Mouse (Mus musculus) C2C12 (cell line): ENCODE results near the gene Cyp4f18. TPM values are rescaled to one million over a fixed set of nuclear protein-coding genes. Genes with fewer than 3 reads are reported as not detected.
"Not testable (repeated sequence)": the region's sequence is repeated elsewhere in the genome, so short reads cannot be mapped to it uniquely, and the experiment has no call there.

ENCODE experiments used
- H3K27me3 ChIP-seq: one replicate; pipeline ENCODE4 v1.6.1; 2011; ENCODE audit not compliant: control insufficient read depth, insufficient read depth, insufficient read length
- H3K36me3 ChIP-seq: one replicate; pipeline ENCODE4 v1.6.1; 2011; ENCODE audit not compliant: control insufficient read depth, insufficient read depth
- H3K4me3 ChIP-seq: one replicate; pipeline ENCODE4 v1.5.1; 2011; ENCODE audit warnings: mild to moderate bottlenecking, control low read depth; ENCODE audit not compliant: poor library complexity, insufficient read depth, severe bottlenecking
- H3K79me2 ChIP-seq: one replicate; pipeline ENCODE4 v1.6.1; 2011; ENCODE audit not compliant: control insufficient read depth, insufficient read depth
- H3K79me3 ChIP-seq: one replicate; pipeline ENCODE4 v1.6.1; 2011; ENCODE audit warnings: low read depth, control low read depth
- H3ac ChIP-seq: one replicate; pipeline ENCODE3; 2011; ENCODE audit warnings: low read depth; ENCODE audit not compliant: control insufficient read depth, insufficient read length
- CEBPB ChIP-seq: IDR thresholded peaks from one replicate; pipeline ENCODE4 v1.6.1; 2011; ENCODE audit warnings: low read depth, mild to moderate bottlenecking, control low read depth, moderate library complexity
- CTCF ChIP-seq: IDR thresholded peaks from one replicate; pipeline ENCODE4 v1.5.1; 2011; ENCODE audit not compliant: control insufficient read depth, insufficient read depth, insufficient read length
- FOSL1 ChIP-seq: IDR thresholded peaks from one replicate; pipeline ENCODE4 v1.8.0; 2011; ENCODE audit warnings: mild to moderate bottlenecking, low read length; ENCODE audit not compliant: poor library complexity, insufficient read depth, severe bottlenecking
- MAX ChIP-seq: IDR thresholded peaks from one replicate; pipeline ENCODE4 v1.6.1; 2011; ENCODE audit warnings: mild to moderate bottlenecking, control low read depth
- MYOD1 ChIP-seq: IDR thresholded peaks from one replicate; pipeline ENCODE4 v1.6.1; 2011; ENCODE audit warnings: low read depth; ENCODE audit not compliant: control insufficient read depth, insufficient read length
- MYOG ChIP-seq: IDR thresholded peaks from one replicate; pipeline ENCODE4 v1.6.1; 2011; ENCODE audit not compliant: control insufficient read depth, insufficient read length; ENCODE audit errors: extremely low read depth
- USF1 ChIP-seq: IDR thresholded peaks from one replicate; pipeline ENCODE4 v1.6.1; 2011; ENCODE audit warnings: low read depth, mild to moderate bottlenecking, control low read depth, moderate library complexity
- long read RNA-seq, 2 experiments: library from polyadenylated mRNA; unstranded; transcript quantifications; one replicate each; pipeline ENCODE4 v2.0.0; 2019 to 2020
- polyA plus RNA-seq: library from polyadenylated mRNA; unstranded; fragments of >200 nt; fragmentation: generic; extraction: Trizol; gene quantifications from one replicate; pipeline ENCODE4 v1.2.1, GENCODE M21; 2012; ENCODE audit warnings: missing spikeins

Gene Cyp4f18
- not detected for polyA plus RNA-seq
- long read RNA-seq, experiment 1 = 0 reads
- long read RNA-seq, experiment 2 = 0 reads

- no peaks in the 10 kb centered on the region for H3K27me3 ChIP-seq
- H3K36me3 ChIP-seq = no peaks in the 10 kb centered on the region
- no peak for TF ChIP-seq CEBPB
- TF ChIP-seq USF1 = no peak
- no peak for TF ChIP-seq MAX
- TF ChIP-seq MYOD1 = no peak
- TF ChIP-seq MYOG = no peak
- no peak for TF ChIP-seq CTCF
- no peak for TF ChIP-seq FOSL1
- H3ac ChIP-seq = no peak within 1 kb of the TSS
- no peaks in the 10 kb centered on the region for H3K79me2 ChIP-seq
- no peaks in the 10 kb centered on the region for H3K79me3 ChIP-seq
- no peak within 1 kb of the TSS for H3K4me3 ChIP-seq
Measured at GRCm38 (mm10) chr8:72009473-72009872, at the start of gene Cyp4f18. Gene Cyp4f18, minus strand, starts transcription at chr8:72009626.

GRCm38 (mm10) chr8:72057643-72058042 lies 48.2 kb upstream of the Cyp4f18 start:
- not testable (repeated sequence) for H3K4me3 ChIP-seq, H3ac ChIP-seq, H3K79me3 ChIP-seq, H3K36me3 ChIP-seq, H3K27me3 ChIP-seq, H3K79me2 ChIP-seq

GRCm38 (mm10) chr8:72054633-72055032 lies 45.2 kb upstream of the Cyp4f18 start:
- not testable (repeated sequence) for H3K27me3 ChIP-seq, H3ac ChIP-seq, H3K79me3 ChIP-seq, H3K79me2 ChIP-seq, H3K4me3 ChIP-seq, H3K36me3 ChIP-seq

- TF ChIP-seq MAX (no peak), FOSL1 (no peak), CTCF (no peak), USF1 (no peak), MYOD1 (no peak), CEBPB (no peak)
- Histone ChIP-seq H3K27me3 (no peaks in the 10 kb centered on the region), H3K36me3 (no peaks in the 10 kb centered on the region), H3K79me2 (no peaks in the 10 kb centered on the region), H3ac (no peak overlapping the region), H3K79me3 (no peaks in the 10 kb centered on the region), H3K4me3 (no peak overlapping the region)
Measured at GRCm38 (mm10) chr8:72042493-72042892, 33.1 kb upstream of the Cyp4f18 start.

GRCm38 (mm10) chr8:72040918-72041317 lies 31.5 kb upstream of the Cyp4f18 start, which contains the start of gene Olfr372:
Gene Olfr372, plus strand, starts transcription at chr8:72041218.
- H3K79me3 ChIP-seq, H3K36me3 ChIP-seq, H3K27me3 ChIP-seq, H3ac ChIP-seq, H3K4me3 ChIP-seq, H3K79me2 ChIP-seq: not testable (repeated sequence)

- H3ac ChIP-seq, H3K79me3 ChIP-seq, H3K36me3 ChIP-seq, H3K27me3 ChIP-seq, H3K4me3 ChIP-seq, H3K79me2 ChIP-seq: not testable (repeated sequence)
Measured at GRCm38 (mm10) chr8:72032926-72033325, 23.5 kb upstream of the Cyp4f18 start.

GRCm38 (mm10) chr8:72024886-72025285 lies 15.5 kb upstream of the Cyp4f18 start:
- not testable (repeated sequence) for H3K79me3 ChIP-seq, H3ac ChIP-seq, H3K27me3 ChIP-seq, H3K4me3 ChIP-seq, H3K79me2 ChIP-seq, H3K36me3 ChIP-seq

- Histone ChIP-seq H3K36me3 (no peaks in the 10 kb centered on the region), H3K4me3 (no peak overlapping the region), H3K79me3 (no peaks in the 10 kb centered on the region), H3K27me3 (no peaks in the 10 kb centered on the region), H3K79me2 (no peaks in the 10 kb centered on the region), H3ac (no peak overlapping the region)
- no peak for TF ChIP-seq MYOG
- no peak for TF ChIP-seq MAX
- no peak for TF ChIP-seq CEBPB
- TF ChIP-seq CTCF = no peak
- no peak for TF ChIP-seq USF1
- no peak for TF ChIP-seq FOSL1
- TF ChIP-seq MYOD1 = no peak
Measured at GRCm38 (mm10) chr8:72019816-72020215, 10.4 kb upstream of the Cyp4f18 start.

- not testable (repeated sequence) for H3K36me3 ChIP-seq, H3K4me3 ChIP-seq, H3K79me3 ChIP-seq, H3K27me3 ChIP-seq, H3K79me2 ChIP-seq, H3ac ChIP-seq
Measured at GRCm38 (mm10) chr8:72019022-72019421, 9.6 kb upstream of the Cyp4f18 start.
